Mouse (Mus musculus): ENCODE data around the gene Farsa.

GRCm38 (mm10) chr8:84907493-84907892, 50.7 kb downstream of the Farsa start:
- TF ChIP-seq POLR2A (IDR thresholded peaks at IDR 0.05; ENCODE audit: borderline replicate concordance, control insufficient read depth, low read depth, low read length) (no peak), CTCF (IDR thresholded peaks at IDR 0.05; ENCODE audit: control insufficient read depth, insufficient read depth, low read length) (no peak)

Measured in bone marrow, adult 2 months (tissue).